Mouse (Mus musculus): ENCODE measurements around the gene Ift46.

Ift46 gene

GRCm38 (mm10) chr9:44814179-44814578 is 46.5 kb downstream of the Ift46 start:
- DNase-seq = no peak

GRCm38 (mm10) chr9:44817522-44817921 is 49.8 kb downstream of the Ift46 start:
- no peak for DNase-seq

GRCm38 (mm10) chr9:44819920-44820827 is 52.5 kb downstream of the Ift46 start:
- no peak for DNase-seq

GRCm38 (mm10) chr9:44826660-44827059 is 59.0 kb downstream of the Ift46 start:
- no peak for DNase-seq

GRCm38 (mm10) chr9:44828944-44829343 is 61.2 kb downstream of the Ift46 start:
- no peak for DNase-seq

- DNase-seq = no peak
These were observed 62.8 kb downstream of the Ift46 start for GRCm38 (mm10) chr9:44830506-44830905.

- DNase-seq = peak; percentile 68 to 77
These were observed 64.6 kb downstream of the Ift46 start for GRCm38 (mm10) chr9:44832356-44832755.

GRCm38 (mm10) chr9:44836439-44836838 is 68.7 kb downstream of the Ift46 start:
- DNase-seq = peak; percentile 73 to 75

GRCm38 (mm10) chr9:44841241-44841640 is 73.5 kb downstream of the Ift46 start:
- DNase-seq = peak in 1 of 2 experiments; percentile 54
